Comparison of ENCODE assay signal across 13 mouse cellular contexts in genomic region chr17:88625931-88626330, GRCm38 (mm10). TPM values are rescaled to one million over a fixed set of nuclear protein-coding genes. Genes with fewer than 3 reads are reported as not detected.
DNase-seq lines count a peak whose midpoint lies in the region; ATAC-seq and TF ChIP-seq lines count a peak whose summit lies in the region.
"Had no signal": no experiment of that assay in that cellular context is flagged by ENCODE, and none has a peak within 500 bp of the region (broad histone marks: within the 10 kb centered on the region; RNA-seq: fewer than 3 reads in every experiment).

No protein-coding gene starts in this region.

- H3K27ac ChIP-seq in midbrain, embryonic 15.5 days: 0 out of 2 replicates have a peak overlapping the region, but pooled peaks have one; percentile 34
- H3K27ac ChIP-seq in midbrain, postnatal 0 days (ENCODE audit: low read depth, low read length): no peak overlapping the region
- H3K27ac ChIP-seq in hindbrain, embryonic 13.5 days: peak overlapping the region; percentile 23; the same call in 1 of the 2 replicates
- H3K27ac ChIP-seq in stomach, embryonic 15.5 days: peak overlapping the region; percentile 92
- H3K27ac ChIP-seq: layer of hippocampus, adult 2 months had no signal

- H3K36me3 ChIP-seq in midbrain, embryonic 15.5 days (replicated peaks): no peaks in the 10 kb centered on the region
- no peaks in the 10 kb centered on the region for H3K36me3 ChIP-seq in midbrain, postnatal 0 days (ENCODE audit: insufficient read depth, low read length)
- H3K36me3 ChIP-seq in hindbrain, embryonic 13.5 days: no peaks in the 10 kb centered on the region
- no peaks in the 10 kb centered on the region for H3K36me3 ChIP-seq in stomach, embryonic 15.5 days

- H3K27me3 ChIP-seq in midbrain, embryonic 15.5 days (replicated peaks): no peaks in the 10 kb centered on the region
- no peaks in the 10 kb centered on the region for H3K27me3 ChIP-seq in midbrain, postnatal 0 days (ENCODE audit: insufficient read depth, low read length)
- no peaks in the 10 kb centered on the region for H3K27me3 ChIP-seq in hindbrain, embryonic 13.5 days
- no peaks in the 10 kb centered on the region for H3K27me3 ChIP-seq in stomach, embryonic 15.5 days (replicated peaks)

- 77% methylated on average over 7 of the region's 7 CpGs for WGBS in midbrain, embryonic 15.5 days
- 79% methylated on average over 7 of the region's 7 CpGs for WGBS in midbrain, postnatal 0 days
- WGBS in hindbrain, embryonic 13.5 days: 71% methylated on average over 7 of the region's 7 CpGs
- WGBS in stomach, embryonic 15.5 days: 42% methylated on average over 7 of the region's 7 CpGs

- no peak for TF ChIP-seq CTCF in midbrain, postnatal 0 days (IDR thresholded peaks at IDR 0.05)

- intact Hi-C loops in heart, postnatal 36 days (cut with DNase I): loop anchor here (2.0 kb wide), 1 partner anchor 27 kb away; no protein-coding TSS in a partner anchor

- DNase-seq in heart, adult 18-20 months: peak; percentile 31 to 36
- no peak for DNase-seq in heart, postnatal 36 days
- no peak for DNase-seq in midbrain, postnatal 0 days (ENCODE audit: low spot score)
- no peak for DNase-seq in left cerebral cortex, adult 11 months (ENCODE audit: low spot score)
- DNase-seq in adrenal gland, adult 18-20 months (ENCODE audit: low spot score in 2 of 2): no peak
- DNase-seq: adrenal gland, adult 2 months; cerebellum, postnatal 25 days; right cerebral cortex, postnatal 4 days had no signal

- no peak overlapping the region for H3K9ac ChIP-seq in midbrain, embryonic 15.5 days
- no peak overlapping the region for H3K9ac ChIP-seq in midbrain, postnatal 0 days (replicated peaks; ENCODE audit: low read length, poor library complexity, severe bottlenecking)
- H3K9ac ChIP-seq in hindbrain, embryonic 13.5 days: no peak overlapping the region
- no peak overlapping the region for H3K9ac ChIP-seq in stomach, embryonic 15.5 days

- no peak for ATAC-seq in midbrain, embryonic 15.5 days (replicated peaks)
- ATAC-seq in midbrain, postnatal 0 days (ENCODE audit: low FRiP score): no peak
- ATAC-seq in hindbrain, embryonic 13.5 days (ENCODE audit: low FRiP score): no peak
- ATAC-seq in stomach, embryonic 15.5 days (ENCODE audit: insufficient read depth, low FRiP score, low read depth): no peak
- ATAC-seq: CD4-positive, CD25-positive, alpha-beta regulatory T cell, adult 4 months had no signal

- H3K9me3 ChIP-seq in midbrain, embryonic 15.5 days: no peaks in the 10 kb centered on the region
- no peaks in the 10 kb centered on the region for H3K9me3 ChIP-seq in midbrain, postnatal 0 days (ENCODE audit: low read length)
- no peaks in the 10 kb centered on the region for H3K9me3 ChIP-seq in hindbrain, embryonic 13.5 days
- H3K9me3 ChIP-seq in stomach, embryonic 15.5 days: no peaks in the 10 kb centered on the region

- peaks cover 2% of the 10 kb centered on the region; the same call in 1 of the 2 replicates for H3K4me1 ChIP-seq in midbrain, embryonic 15.5 days
- H3K4me1 ChIP-seq in midbrain, postnatal 0 days (ENCODE audit: insufficient read depth, low read length): no peaks in the 10 kb centered on the region
- peaks cover 30% of the 10 kb centered on the region for H3K4me1 ChIP-seq in hindbrain, embryonic 13.5 days (replicated peaks)
- H3K4me1 ChIP-seq in stomach, embryonic 15.5 days: peaks cover 32% of the 10 kb centered on the region

- H3K4me3 ChIP-seq in midbrain, embryonic 15.5 days: no peak overlapping the region
- no peak overlapping the region for H3K4me3 ChIP-seq in midbrain, postnatal 0 days (ENCODE audit: low read depth, low read length)
- no peak overlapping the region for H3K4me3 ChIP-seq in hindbrain, embryonic 13.5 days
- H3K4me3 ChIP-seq in stomach, embryonic 15.5 days (replicated peaks): no peak overlapping the region
- H3K4me3 ChIP-seq: layer of hippocampus, adult 2 months had no signal

- no peak overlapping the region for H3K4me2 ChIP-seq in midbrain, embryonic 15.5 days
- no peak overlapping the region; the same call in 1 of the 2 replicates for H3K4me2 ChIP-seq in midbrain, postnatal 0 days (ENCODE audit: low read depth, low read length, poor library complexity, severe bottlenecking)
- no peak overlapping the region for H3K4me2 ChIP-seq in hindbrain, embryonic 13.5 days
- peak overlapping the region; percentile 21; the same call in 1 of the 2 replicates for H3K4me2 ChIP-seq in stomach, embryonic 15.5 days

RNA-seq across cellular contexts. Expression of gene Ston1, which starts 28.4 kb away (rescaled TPM):
- 10 to 100 TPM; 19.3 to 20.6 TPM for total RNA-seq in heart, adult 18-20 months (2021)
- total RNA-seq in heart, postnatal 36 days (2021): 10 to 100 TPM; 17.4 to 20.3 TPM
- 2.1 and 2.2 TPM in 2 replicates for polyA plus RNA-seq in midbrain, embryonic 15.5 days (2015; fragmentation: Nextera tagmentation; extraction: Ambion mirVana)
- total RNA-seq in midbrain, postnatal 0 days (2014; rRNA removed): 4.0 and 5.0 TPM in 2 replicates
- polyA plus RNA-seq in midbrain, postnatal 0 days (2015; fragmentation: Nextera tagmentation; extraction: Ambion mirVana): 1.1 and 1.3 TPM in 2 replicates
- polyA plus RNA-seq in hindbrain, embryonic 13.5 days (2015; fragmentation: Nextera tagmentation; extraction: Ambion mirVana): 2.0 and 2.6 TPM in 2 replicates
- 5.1 and 5.9 TPM in 2 replicates for polyA plus RNA-seq in stomach, embryonic 15.5 days (2015; fragmentation: Nextera tagmentation; extraction: Ambion mirVana)
- total RNA-seq in adrenal gland, adult 18-20 months (2021): 10 to 100 TPM; 28.3 to 32.3 TPM

RNA-seq across cellular contexts. Expression of gene Gtf2a1l, which starts 42.5 kb away (rescaled TPM):
- not detected for total RNA-seq in heart, adult 18-20 months (2021)
- total RNA-seq in heart, postnatal 36 days (2021): not detected
- 0.10 and 0.29 TPM in 2 replicates for polyA plus RNA-seq in midbrain, embryonic 15.5 days (2015; fragmentation: Nextera tagmentation; extraction: Ambion mirVana)
- total RNA-seq in midbrain, postnatal 0 days (2014; rRNA removed): not detected in 2 replicates
- polyA plus RNA-seq in midbrain, postnatal 0 days (2015; fragmentation: Nextera tagmentation; extraction: Ambion mirVana): 0.29 and 0.39 TPM in 2 replicates
- polyA plus RNA-seq in hindbrain, embryonic 13.5 days (2015; fragmentation: Nextera tagmentation; extraction: Ambion mirVana): 0.12 and 0.14 TPM in 2 replicates
- 0.18 and 0.44 TPM in 2 replicates for polyA plus RNA-seq in stomach, embryonic 15.5 days (2015; fragmentation: Nextera tagmentation; extraction: Ambion mirVana)
- total RNA-seq in adrenal gland, adult 18-20 months (2021): not detected
- total RNA-seq: layer of hippocampus, adult 2 months had no signal
- polyA plus RNA-seq: adrenal gland, adult 2 months; CD4-positive, CD25-positive, alpha-beta regulatory T cell, adult 4 months had no signal

Comparison
In these comparisons a context has a peak if more than half of its experiments do, and no peak if none do; other contexts are left out.
1. DNase-seq: peak in heart, adult 18-20 months (2 of 2); none in heart, postnatal 36 days (0 of 2), midbrain, postnatal 0 days (single experiment), left cerebral cortex, adult 11 months (single experiment) and adrenal gland, adult 18-20 months (0 of 2).